Mouse (Mus musculus) midbrain, embryonic 14.5 days (tissue): ENCODE measurements around the gene Fastkd5. TPM values are rescaled to one million over a fixed set of nuclear protein-coding genes. Genes with fewer than 3 reads are reported as not detected.
"Not testable (repeated sequence)": the region's sequence is repeated elsewhere in the genome, so short reads cannot be mapped to it uniquely, and the experiment has no call there.

ENCODE experiments used
- ATAC-seq: fragments of 200-750 bp; cut with Nextera tagmentation; 2 replicates; pipeline ENCODE4 v1.8.0; 2017; ENCODE audit warnings: moderate number of reproducible peaks, moderate library complexity; ENCODE audit not compliant: low FRiP score, low TSS enrichment
- DNase-seq: peaks from one replicate; pipeline ENCODE4 v3.0.0-alpha.2; 2015
- H3K27ac ChIP-seq: fragments of 300-500 bp; sonication (generic); replicated peaks from 2 replicates; pipeline ENCODE4 v1.5.1; 2014; ENCODE audit warnings: mild to moderate bottlenecking, low read depth, low read length, moderate library complexity
- H3K27me3 ChIP-seq: fragments of 300-500 bp; sonication (generic); 2 replicates; pipeline ENCODE4 v1.6.1; 2014; ENCODE audit warnings: low read length, control low read depth, mixed read lengths; ENCODE audit not compliant: control insufficient read depth, insufficient read depth
- H3K36me3 ChIP-seq: fragments of 300-500 bp; sonication (generic); 2 replicates; pipeline ENCODE4 v1.6.1; 2014; ENCODE audit warnings: low read length, control low read depth; ENCODE audit not compliant: control insufficient read depth, insufficient read depth
- H3K4me1 ChIP-seq: fragments of 300-500 bp; sonication (generic); 2 replicates; pipeline ENCODE4 v1.6.1; 2014; ENCODE audit warnings: mild to moderate bottlenecking, antibody characterized with exemption, low read length, control low read depth; ENCODE audit not compliant: control insufficient read depth, insufficient read depth
- H3K4me2 ChIP-seq: fragments of 300-500 bp; sonication (generic); 2 replicates; pipeline ENCODE4 v1.6.1; 2014; ENCODE audit warnings: mild to moderate bottlenecking, low read length, moderate library complexity
- H3K4me3 ChIP-seq: fragments of 300-500 bp; sonication (generic); replicated peaks from 2 replicates; pipeline ENCODE4 v1.5.1; 2014; ENCODE audit warnings: low read depth, low read length
- H3K9ac ChIP-seq: fragments of 300-500 bp; sonication (generic); replicated peaks from 2 replicates; pipeline ENCODE4 v1.6.1; 2014; ENCODE audit warnings: mild to moderate bottlenecking, low read length, moderate library complexity
- H3K9me3 ChIP-seq: fragments of 300-500 bp; sonication (generic); 2 replicates; pipeline ENCODE4 v1.6.1; 2016; ENCODE audit warnings: low read length, control low read depth, mixed read lengths; ENCODE audit not compliant: control insufficient read depth
- WGBS: fragments of 180-500 bp; shearing (Covaris S2); extraction: QIAGEN DNeasy Blood & Tissue Kit; methylation state at CpG from one replicate; pipeline ENCODE4 v1.1.7; 2014; 5-methylcytosine and 5-hydroxymethylcytosine counted together
- polyA plus RNA-seq: library from polyadenylated mRNA; unstranded; fragments of >200 nt; fragmentation: Nextera tagmentation; extraction: Ambion mirVana; gene quantifications from 2 replicates; pipeline ENCODE4 v1.2.1, GENCODE M21; 2014

Fastkd5 gene
- polyA plus RNA-seq, 1 experiment from 2014 or later, result 13.8 TPM

DNA sequence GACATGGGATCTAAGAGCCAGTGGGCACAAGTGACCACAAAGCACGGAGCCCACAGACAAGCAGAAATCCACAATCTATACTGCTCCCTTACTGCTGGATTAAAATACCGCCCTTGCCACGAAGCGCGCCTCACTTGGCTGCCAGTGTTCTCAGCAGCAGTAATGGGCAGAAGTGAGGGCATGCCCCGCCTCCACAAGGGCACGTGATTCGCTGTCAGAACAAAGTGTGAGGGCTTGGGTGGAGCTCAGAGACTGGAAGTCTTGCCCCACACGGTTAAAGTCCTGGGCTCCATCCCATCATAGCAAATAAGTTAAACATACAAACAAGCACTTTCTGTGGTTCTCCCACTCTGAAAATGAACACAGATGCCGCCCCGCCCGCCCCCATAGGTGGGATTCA lies 52.2 kb downstream of the Fastkd5 start:
- WGBS, result 3% methylated on average over 12 of the region's 12 CpGs
- H3K4me2 ChIP-seq, result no peak overlapping the region
- H3K36me3 ChIP-seq, result no peaks in the 10 kb centered on the region
- H3K9me3 ChIP-seq, result no peaks in the 10 kb centered on the region
- H3K4me3 ChIP-seq, result no peak overlapping the region
- ATAC-seq, result no peak
- H3K9ac ChIP-seq, result no peak overlapping the region
- H3K27ac ChIP-seq, result no peak overlapping the region
- peaks cover 77% of the 10 kb centered on the region for H3K27me3 ChIP-seq
- peak; percentile 26 for DNase-seq
- H3K4me1 ChIP-seq, result peaks cover 10% of the 10 kb centered on the region; the same call in 1 of the 2 replicates

DNA sequence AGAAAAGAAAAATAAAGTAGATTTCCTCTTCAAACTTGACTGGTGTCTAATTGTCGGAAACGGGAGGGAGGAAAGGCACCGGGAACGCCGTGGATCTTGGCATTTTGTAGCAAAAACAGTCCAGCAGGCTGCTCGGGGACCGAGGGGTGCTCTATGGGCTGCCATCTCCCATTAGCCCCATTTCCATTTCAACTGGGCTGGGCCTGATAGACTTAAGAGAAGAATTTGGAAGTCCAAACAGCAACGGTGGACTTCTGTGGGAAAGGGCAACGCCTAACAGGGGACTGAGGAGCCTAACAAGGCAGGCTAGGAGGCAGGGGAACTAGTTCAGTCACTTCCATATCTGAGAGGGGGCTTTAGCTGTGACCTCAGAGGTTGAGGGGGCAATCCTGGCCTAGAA lies 52.8 kb downstream of the Fastkd5 start:
- ATAC-seq (no peak), DNase-seq (no peak)
- H3K36me3 ChIP-seq, result no peaks in the 10 kb centered on the region
- H3K27ac ChIP-seq, result no peak overlapping the region
- no peaks in the 10 kb centered on the region for H3K9me3 ChIP-seq
- peak overlapping the region; percentile 44; the same call in 1 of the 2 replicates for H3K4me2 ChIP-seq
- no peak overlapping the region for H3K9ac ChIP-seq
- 0 out of 2 replicates have a peak overlapping the region, but pooled peaks have one; percentile 3 for H3K4me3 ChIP-seq
- WGBS, result 3% methylated on average over 9 of the region's 9 CpGs
- peaks cover 71% of the 10 kb centered on the region for H3K27me3 ChIP-seq
- H3K4me1 ChIP-seq, result peaks cover 10% of the 10 kb centered on the region; the same call in 1 of the 2 replicates

DNA sequence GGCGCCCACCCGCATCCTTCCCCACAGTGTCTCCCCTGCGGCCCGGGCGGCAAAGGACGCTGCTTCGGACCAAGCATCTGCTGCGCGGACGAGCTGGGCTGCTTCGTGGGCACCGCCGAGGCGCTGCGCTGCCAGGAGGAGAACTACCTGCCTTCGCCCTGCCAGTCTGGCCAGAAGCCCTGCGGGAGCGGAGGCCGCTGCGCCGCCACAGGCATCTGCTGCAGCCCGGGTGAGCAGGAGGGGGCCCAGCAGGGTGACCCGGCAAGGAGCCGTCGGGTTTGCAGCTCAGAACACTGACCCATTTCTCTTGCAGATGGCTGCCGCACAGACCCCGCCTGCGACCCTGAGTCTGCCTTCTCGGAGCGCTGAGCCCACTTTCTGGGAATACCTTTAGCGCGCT lies 53.3 kb downstream of the Fastkd5 start:
- ATAC-seq, H3K9me3 ChIP-seq, H3K36me3 ChIP-seq, H3K27ac ChIP-seq: not testable (repeated sequence)
- peak overlapping the region; percentile 12; the same call in 1 of the 2 replicates for H3K9ac ChIP-seq
- peaks cover 10% of the 10 kb centered on the region; the same call in 1 of the 2 replicates for H3K4me1 ChIP-seq
- 2% methylated on average over 32 of the region's 32 CpGs for WGBS
- peak; percentile 9 for DNase-seq
- peak overlapping the region; percentile 44 for H3K4me2 ChIP-seq
- H3K4me3 ChIP-seq, result peak overlapping the region; percentile 21
- H3K27me3 ChIP-seq, result peaks cover 66% of the 10 kb centered on the region

DNA sequence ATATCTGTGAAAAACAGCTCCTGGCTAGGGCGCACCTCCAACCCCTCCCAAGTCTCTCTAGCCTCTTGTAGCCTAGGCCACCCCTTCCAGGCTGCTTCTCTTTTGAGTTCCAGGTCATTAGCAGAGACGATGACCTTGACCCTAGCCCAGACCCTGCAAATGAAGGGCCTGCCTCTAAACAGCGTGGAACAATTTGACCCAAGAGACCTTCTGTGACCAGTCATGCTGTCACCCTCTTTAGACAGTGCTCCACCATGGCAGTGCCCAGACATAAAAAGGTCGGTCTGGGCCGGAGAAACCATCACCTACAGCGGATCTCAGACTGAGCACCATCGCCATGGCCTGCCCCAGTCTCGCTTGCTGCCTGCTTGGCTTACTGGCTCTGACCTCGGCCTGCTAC lies 54.0 kb downstream of the Fastkd5 start, which contains the start of gene Oxt:
TSS of gene Oxt (plus strand) at position 301 of the 400 bp plus-strand sequence.
- Histone ChIP-seq H3K27me3 (peaks cover 59% of the 10 kb centered on the region), H3K4me3 (peak within 1 kb of the TSS; percentile 21)

DNA sequence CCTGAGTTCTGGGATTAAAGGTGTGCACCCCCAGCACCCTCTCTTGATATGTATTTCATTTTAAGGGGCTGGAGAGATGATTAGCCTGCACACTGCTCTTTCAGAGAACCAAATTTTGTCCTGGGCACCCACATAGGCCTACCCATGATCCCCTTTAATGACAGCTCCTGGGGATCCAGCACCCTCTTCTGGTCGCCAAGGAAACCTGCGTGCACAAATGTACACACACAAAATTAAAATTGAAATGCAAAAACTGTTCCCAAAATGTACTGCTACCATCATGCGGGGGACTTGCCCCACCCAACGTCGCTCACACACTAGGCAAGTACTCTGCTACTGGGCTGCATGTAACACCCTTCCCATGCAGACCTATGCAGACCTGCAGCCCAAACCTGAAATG lies 54.9 kb downstream of the Fastkd5 start:
- DNase-seq, result no peak
- no peak overlapping the region for H3K4me3 ChIP-seq
- no peaks in the 10 kb centered on the region for H3K36me3 ChIP-seq
- WGBS, result 86% methylated on average over 5 of the region's 5 CpGs
- no peak for ATAC-seq
- no peaks in the 10 kb centered on the region for H3K9me3 ChIP-seq
- H3K27ac ChIP-seq, result no peak overlapping the region
- H3K9ac ChIP-seq, result no peak overlapping the region
- peaks cover 6% of the 10 kb centered on the region; the same call in 1 of the 2 replicates for H3K4me1 ChIP-seq
- peaks cover 50% of the 10 kb centered on the region for H3K27me3 ChIP-seq
- H3K4me2 ChIP-seq, result no peak overlapping the region

More for the DNA sequence above, 54.0 kb downstream of the Fastkd5 start, which contains the start of gene Oxt:
- Histone ChIP-seq H3K4me2 (peak within 1 kb of the TSS; percentile 44), H3K9ac (peak within 1 kb of the TSS; percentile 12; the same call in 1 of the 2 replicates), H3K4me1 (peaks cover 10% of the 10 kb centered on the region; the same call in 1 of the 2 replicates), H3K36me3 (no peaks in the 10 kb centered on the region), H3K27ac (no peak within 1 kb of the TSS), H3K9me3 (no peaks in the 10 kb centered on the region)
- DNase-seq (no peak), ATAC-seq (no peak)
- 44% methylated on average over 9 of the region's 9 CpGs for WGBS

DNA sequence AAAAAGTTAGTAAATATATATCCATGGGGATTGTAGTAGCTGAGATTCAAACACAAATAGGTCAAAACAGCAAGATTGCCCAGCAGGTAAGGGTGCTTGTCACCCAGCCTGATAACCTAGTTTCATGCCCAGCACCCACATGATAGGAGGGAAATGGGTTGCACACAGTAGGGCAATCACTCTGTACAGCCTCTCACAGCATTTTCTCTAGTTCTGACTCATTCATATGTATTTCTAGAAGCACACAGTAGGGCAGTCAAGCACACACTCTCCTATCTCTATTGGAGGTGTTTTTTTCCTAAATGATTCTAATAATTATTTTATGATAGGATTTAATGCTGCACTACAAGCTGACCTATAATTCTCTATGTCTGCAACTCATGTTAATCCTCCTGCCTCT lies 59.9 kb downstream of the Fastkd5 start:
- Histone ChIP-seq H3K4me1 (peaks cover 2% of the 10 kb centered on the region; the same call in 1 of the 2 replicates), H3K4me2 (no peak overlapping the region)

DNA sequence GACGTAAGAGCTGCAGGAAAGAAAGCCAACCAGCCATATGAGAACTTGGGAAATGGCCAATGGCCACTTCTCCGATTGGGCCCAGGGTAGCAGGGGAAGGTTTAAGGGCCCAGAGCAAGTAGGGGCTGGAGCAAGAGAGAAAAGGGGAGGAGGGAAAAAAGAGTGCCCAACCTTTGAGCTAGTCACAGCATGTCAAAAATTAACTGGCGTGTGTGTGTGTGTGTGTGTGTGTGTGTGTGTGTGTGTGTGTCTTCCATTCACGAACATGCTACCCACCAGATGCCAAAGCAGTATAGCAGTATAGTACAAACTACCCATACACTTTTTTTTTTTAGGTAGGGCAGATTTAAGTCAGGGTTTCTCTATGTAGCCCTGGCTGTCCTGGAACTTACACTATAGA lies 60.9 kb downstream of the Fastkd5 start:
- Histone ChIP-seq H3K4me3 (no peak overlapping the region), H3K27me3 (no peaks in the 10 kb centered on the region), H3K4me1 (peaks cover 9% of the 10 kb centered on the region), H3K9ac (no peak overlapping the region), H3K4me2 (no peak overlapping the region), H3K27ac (no peak overlapping the region), H3K9me3 (no peaks in the 10 kb centered on the region), H3K36me3 (peaks cover 24% of the 10 kb centered on the region)
- no peak for DNase-seq
- WGBS, result 80% methylated on average over 4 of the region's 4 CpGs
- ATAC-seq, result no peak

More for the DNA sequence above, 59.9 kb downstream of the Fastkd5 start:
- H3K9ac ChIP-seq, result no peak overlapping the region
- no peaks in the 10 kb centered on the region for H3K9me3 ChIP-seq
- no peak for ATAC-seq
- no peak for DNase-seq
- H3K27ac ChIP-seq, result no peak overlapping the region
- H3K27me3 ChIP-seq, result no peaks in the 10 kb centered on the region; the same call in 1 of the 2 replicates
- H3K4me3 ChIP-seq, result no peak overlapping the region
- H3K36me3 ChIP-seq, result peaks cover 23% of the 10 kb centered on the region

DNA sequence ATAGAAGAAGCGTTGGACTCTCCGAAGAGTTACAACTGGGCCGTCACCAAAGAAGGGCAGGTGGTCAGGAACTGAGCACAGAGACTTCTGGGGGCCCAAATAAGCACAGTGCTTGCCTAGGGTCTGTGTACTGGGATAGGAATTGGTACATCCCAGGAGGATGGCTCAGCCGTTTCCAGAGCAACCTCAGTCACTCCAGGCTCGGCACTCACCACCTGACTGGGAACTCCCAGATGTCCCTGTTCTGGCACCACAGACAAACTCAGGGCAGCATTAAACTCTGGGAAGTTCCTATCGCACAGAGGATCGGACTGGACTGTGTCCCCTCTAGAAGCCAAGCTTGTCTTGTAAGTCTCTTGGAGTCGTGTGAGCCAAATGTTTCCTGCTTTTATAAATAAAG lies 64.8 kb downstream of the Fastkd5 start:
- Histone ChIP-seq H3K4me2 (peak overlapping the region; percentile 85; the same call in 1 of the 2 replicates), H3K4me3 (peak overlapping the region; percentile 88), H3K27me3 (no peaks in the 10 kb centered on the region), H3K9ac (0 out of 2 replicates have a peak overlapping the region, but pooled peaks have one; percentile 93), H3K4me1 (peaks cover 12% of the 10 kb centered on the region), H3K36me3 (peaks cover 24% of the 10 kb centered on the region), H3K9me3 (no peaks in the 10 kb centered on the region), H3K27ac (no peak overlapping the region)
- DNase-seq (no peak), ATAC-seq (no peak)
- 79% methylated on average over 8 of the region's 8 CpGs for WGBS

DNA sequence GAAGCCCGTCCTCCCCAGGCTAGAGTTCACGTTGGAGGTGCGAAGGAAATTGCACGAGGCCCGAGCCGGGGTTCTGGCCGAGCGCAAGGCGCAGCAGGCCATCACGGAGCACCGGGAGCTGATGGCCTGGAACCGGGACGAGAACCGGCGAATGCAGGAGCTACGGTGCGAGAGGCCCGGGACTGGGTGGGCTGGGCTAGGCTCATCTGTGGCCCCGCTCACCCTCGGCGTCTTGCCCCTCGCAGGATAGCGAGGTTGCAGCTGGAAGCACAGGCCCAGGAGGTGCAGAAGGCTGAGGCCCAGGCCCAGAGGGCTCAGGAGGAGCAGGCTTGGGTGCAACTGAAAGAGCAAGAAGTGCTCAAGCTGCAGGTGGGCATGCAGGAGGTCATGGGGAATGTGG lies 65.8 kb downstream of the Fastkd5 start:
- Histone ChIP-seq H3K4me1 (peaks cover 12% of the 10 kb centered on the region), H3K27me3 (no peaks in the 10 kb centered on the region), H3K4me2 (peak overlapping the region; percentile 85), H3K9ac (peak overlapping the region; percentile 93), H3K4me3 (peak overlapping the region; percentile 88), H3K27ac (peak overlapping the region; percentile 55; the same call in 1 of the 2 replicates), H3K9me3 (no peaks in the 10 kb centered on the region), H3K36me3 (peaks cover 24% of the 10 kb centered on the region)
- ATAC-seq (peak; percentile 44), DNase-seq (peak; percentile 28)
- under 1% methylated on average over 23 of the region's 23 CpGs for WGBS
